Mouse (Mus musculus): ENCODE data around the gene Myf6.

Myf6 gene

GRCm38 (mm10) chr10:107467819-107468218 is 26.7 kb downstream of the Myf6 start:
- ChIA-PET CTCF (no interaction called here), POLR2A (interaction anchor here in 1 of 4 experiments (0.7 kb wide), 1 partner anchor 536 kb away, joined by 5 read pairs; no protein-coding TSS in a partner anchor)

GRCm38 (mm10) chr10:107449496-107450330 is 44.8 kb downstream of the Myf6 start:
- POLR2A ChIA-PET = no interaction called here
- CTCF ChIA-PET = no interaction called here

Data from embryonic stem cell, embryonic (primary cell).